Mouse (Mus musculus): Measurements from ENCODE around the gene Ppfibp2. TPM values are rescaled to one million over a fixed set of nuclear protein-coding genes. Genes with fewer than 3 reads are reported as not detected.

Ppfibp2 gene
- polyA plus RNA-seq (2012; rRNA removed; ENCODE audit: low replicate concordance), result 6.8 and 10.5 TPM in 2 replicates

GRCm38 (mm10) chr7:107594857-107595402, at the start of gene Ppfibp2:
Gene Ppfibp2, plus strand, starts transcription at chr7:107595207.

GRCm38 (mm10) chr7:107567261-107567671, 27.7 kb upstream of the Ppfibp2 start, which contains the start of gene Olfml1:
Gene Olfml1, plus strand, starts transcription at chr7:107567446.

GRCm38 (mm10) chr7:107625061-107625460, 30.1 kb downstream of the Ppfibp2 start, which contains the start of gene 5330417H12Rik:
Gene 5330417H12Rik, minus strand, starts transcription at chr7:107625161.

GRCm38 (mm10) chr7:107757308-107758151, 162.5 kb downstream of the Ppfibp2 start, which contains the start of gene Cyb5r2:
Gene Cyb5r2, minus strand, starts transcription at chr7:107758032.

Other genes with a start within 250 kb of the Ppfibp2 start
- gene Syt9, start 224.5 kb upstream of the Ppfibp2 start, polyA plus RNA-seq (2012; rRNA removed; ENCODE audit: low replicate concordance), result 0.73 TPM in 1 of 2 replicates, not detected in the other
- gene Olfml1, start 27.8 kb upstream of the Ppfibp2 start, polyA plus RNA-seq (2012; rRNA removed; ENCODE audit: low replicate concordance), result 22.1 and 47.6 TPM in 2 replicates
- gene 5330417H12Rik, start 30.0 kb downstream of the Ppfibp2 start, polyA plus RNA-seq (2012; rRNA removed; ENCODE audit: low replicate concordance), result not detected in 2 replicates
- gene Cyb5r2, start 162.8 kb downstream of the Ppfibp2 start, polyA plus RNA-seq (2012; rRNA removed; ENCODE audit: low replicate concordance), result 0.17 and 0.76 TPM in 2 replicates
- 0.33 TPM in 1 of 2 replicates, not detected in the other for gene Ovch2, start 206.0 kb downstream of the Ppfibp2 start, polyA plus RNA-seq (2012; rRNA removed; ENCODE audit: low replicate concordance)
- not detected in 2 replicates for gene Olfr467, start 217.1 kb downstream of the Ppfibp2 start, polyA plus RNA-seq (2012; rRNA removed; ENCODE audit: low replicate concordance)
- not detected in 2 replicates for gene Olfr469, start 230.3 kb downstream of the Ppfibp2 start, polyA plus RNA-seq (2012; rRNA removed; ENCODE audit: low replicate concordance)